Mouse (Mus musculus) intestine, postnatal 0 days (tissue): ENCODE data around the gene Slc44a4. TPM values are rescaled to one million over a fixed set of nuclear protein-coding genes. Genes with fewer than 3 reads are reported as not detected.

Experiments
- ATAC-seq: fragments of 200-750 bp; cut with Nextera tagmentation; 2 replicates; pipeline ENCODE4 v1.8.0; 2017; ENCODE audit warnings: mild to moderate bottlenecking, moderate TSS enrichment, moderate library complexity
- H3K27ac ChIP-seq: fragments of 300-500 bp; sonication (generic); 2 replicates; pipeline ENCODE4 v1.5.1; 2014; ENCODE audit warnings: mild to moderate bottlenecking, low read depth, low read length, moderate library complexity
- H3K27me3 ChIP-seq: fragments of 300-500 bp; sonication (generic); replicated peaks from 2 replicates; pipeline ENCODE4 v1.6.1; 2014; ENCODE audit warnings: low read length, mixed read lengths; ENCODE audit not compliant: control insufficient read depth, insufficient read depth
- H3K36me3 ChIP-seq: fragments of 300-500 bp; sonication (generic); 2 replicates; pipeline ENCODE4 v1.6.1; 2014; ENCODE audit warnings: mild to moderate bottlenecking, moderate library complexity; ENCODE audit not compliant: control insufficient read depth, insufficient read depth
- H3K4me1 ChIP-seq: fragments of 300-500 bp; sonication (generic); replicated peaks from 2 replicates; pipeline ENCODE4 v1.6.1; 2014; ENCODE audit warnings: antibody characterized with exemption, low read length, mixed read lengths; ENCODE audit not compliant: control insufficient read depth, insufficient read depth
- H3K4me2 ChIP-seq: fragments of 300-500 bp; sonication (generic); replicated peaks from 2 replicates; pipeline ENCODE4 v1.6.1; 2014; ENCODE audit warnings: low read depth, mild to moderate bottlenecking, moderate library complexity
- H3K4me3 ChIP-seq: fragments of 300-500 bp; sonication (generic); 2 replicates; pipeline ENCODE4 v1.5.1; 2014; ENCODE audit warnings: low read depth, low read length
- H3K9ac ChIP-seq: fragments of 300-500 bp; sonication (generic); 2 replicates; pipeline ENCODE4 v1.6.1; 2014; ENCODE audit warnings: mild to moderate bottlenecking, low read depth, low read length
- H3K9me3 ChIP-seq: fragments of 300-500 bp; sonication (generic); 2 replicates; pipeline ENCODE4 v1.6.1; 2016; ENCODE audit warnings: mixed run types; ENCODE audit not compliant: control insufficient read depth
- CTCF ChIP-seq: sonication (generic); IDR thresholded peaks from 2 replicates; pipeline ENCODE4 v1.5.1; 2016; ENCODE audit warnings: low read depth, mild to moderate bottlenecking, control low read depth, antibody characterized with exemption, moderate library complexity
- WGBS: fragments of 180-500 bp; shearing (Covaris S2); extraction: QIAGEN DNeasy Blood & Tissue Kit; methylation state at CpG from one replicate; pipeline ENCODE4 v1.1.7; 2014; 5-methylcytosine and 5-hydroxymethylcytosine counted together
- polyA plus RNA-seq: library from polyadenylated mRNA; unstranded; fragments of >200 nt; fragmentation: Nextera tagmentation; extraction: Ambion mirVana; gene quantifications from 2 replicates; pipeline ENCODE4 v1.2.1, GENCODE M21; 2015

Gene Slc44a4
- polyA plus RNA-seq = 119 and 128 TPM in 2 replicates

GRCm38 (mm10) chr17:34913930-34914665, at the start of gene Slc44a4:
Gene Slc44a4 (plus strand): TSS chr17:34914466.
- peaks cover 4% of the 10 kb centered on the region; the same call in 1 of the 2 replicates for H3K4me1 ChIP-seq
- peak within 1 kb of the TSS; percentile 69 for H3K4me2 ChIP-seq
- H3K27me3 ChIP-seq = no peaks in the 10 kb centered on the region
- 18% methylated on average over 18 of the region's 18 CpGs for WGBS
- H3K4me3 ChIP-seq = peak within 1 kb of the TSS; percentile 43
- peak within 1 kb of the TSS; percentile 87 for H3K27ac ChIP-seq
- H3K9me3 ChIP-seq = no peaks in the 10 kb centered on the region
- peak; percentile 19; the same call in 1 of the 2 replicates for ATAC-seq
- peaks cover 45% of the 10 kb centered on the region for H3K36me3 ChIP-seq
- peak within 1 kb of the TSS; percentile 66 for H3K9ac ChIP-seq
- no peak for TF ChIP-seq CTCF

GRCm38 (mm10) chr17:34865981-34866380, 48.3 kb upstream of the Slc44a4 start:
- Histone ChIP-seq H3K9me3 (no peaks in the 10 kb centered on the region), H3K27ac (no peak overlapping the region), H3K4me2 (no peak overlapping the region), H3K27me3 (no peaks in the 10 kb centered on the region), H3K9ac (no peak overlapping the region), H3K36me3 (no peaks in the 10 kb centered on the region), H3K4me3 (no peak overlapping the region), H3K4me1 (no peaks in the 10 kb centered on the region)
- TF ChIP-seq CTCF = no peak
- WGBS = 32% methylated on average over 7 of the region's 7 CpGs
- no peak for ATAC-seq

GRCm38 (mm10) chr17:34874321-34874720, 39.9 kb upstream of the Slc44a4 start:
- Histone ChIP-seq H3K4me2 (no peak overlapping the region), H3K9ac (no peak overlapping the region), H3K27ac (no peak overlapping the region), H3K27me3 (no peaks in the 10 kb centered on the region), H3K4me3 (no peak overlapping the region), H3K9me3 (no peaks in the 10 kb centered on the region), H3K4me1 (no peaks in the 10 kb centered on the region), H3K36me3 (no peaks in the 10 kb centered on the region)
- WGBS = 83% methylated on average over 6 of the region's 6 CpGs
- no peak for ATAC-seq
- TF ChIP-seq CTCF = no peak

DNA sequence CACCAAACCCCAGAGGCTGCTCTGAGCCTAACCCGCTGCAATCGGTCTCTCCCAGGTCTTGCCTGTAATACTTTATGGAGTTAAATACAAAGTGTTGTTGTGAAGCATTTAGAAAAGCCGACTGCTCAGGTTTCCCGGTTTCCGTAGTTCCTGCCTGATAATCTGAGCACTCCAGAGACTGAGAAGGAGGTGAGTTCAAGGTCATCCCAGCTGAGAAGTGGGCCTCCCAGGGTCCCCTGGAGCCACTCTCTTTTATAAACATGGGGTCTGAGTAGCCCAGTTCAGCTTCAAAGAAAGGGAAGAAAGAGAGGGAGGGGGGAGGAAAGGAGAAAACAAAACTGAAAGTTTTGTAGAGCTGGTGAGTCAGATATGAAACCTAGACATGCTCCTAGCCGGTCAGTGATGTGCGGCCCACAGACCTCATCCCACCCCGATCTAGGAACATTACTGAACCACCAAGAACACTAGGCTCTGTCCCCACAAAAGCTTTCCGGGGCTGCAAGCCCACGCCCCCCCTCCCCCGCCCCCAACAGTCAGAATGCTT, 34.9 kb upstream of the Slc44a4 start, which contains the start of gene Zbtb12:
TSS of gene Zbtb12 (plus strand) at position 148 of the 544 bp plus-strand sequence.
- ATAC-seq = no peak
- H3K4me1 ChIP-seq = no peaks in the 10 kb centered on the region; the same call in 1 of the 2 replicates
- H3K4me2 ChIP-seq = peak within 1 kb of the TSS; percentile 43
- H3K9me3 ChIP-seq = no peaks in the 10 kb centered on the region
- no peak for TF ChIP-seq CTCF
- H3K4me3 ChIP-seq = no peak within 1 kb of the TSS
- no peaks in the 10 kb centered on the region for H3K36me3 ChIP-seq
- WGBS = 51% methylated on average over 11 of the region's 11 CpGs
- no peaks in the 10 kb centered on the region for H3K27me3 ChIP-seq
- H3K9ac ChIP-seq = no peak within 1 kb of the TSS
- no peak within 1 kb of the TSS for H3K27ac ChIP-seq

GRCm38 (mm10) chr17:34881166-34881565, 33.1 kb upstream of the Slc44a4 start:
- Histone ChIP-seq H3K27me3 (no peaks in the 10 kb centered on the region), H3K36me3 (no peaks in the 10 kb centered on the region), H3K4me3 (no peak overlapping the region; the same call in 1 of the 2 replicates), H3K4me1 (no peaks in the 10 kb centered on the region; the same call in 1 of the 2 replicates), H3K9me3 (no peaks in the 10 kb centered on the region), H3K4me2 (peak overlapping the region; percentile 60), H3K27ac (peak overlapping the region; percentile 54; the same call in 1 of the 2 replicates), H3K9ac (peak overlapping the region; percentile 37; the same call in 1 of the 2 replicates)
- ATAC-seq = no peak
- TF ChIP-seq CTCF = no peak

DNA sequence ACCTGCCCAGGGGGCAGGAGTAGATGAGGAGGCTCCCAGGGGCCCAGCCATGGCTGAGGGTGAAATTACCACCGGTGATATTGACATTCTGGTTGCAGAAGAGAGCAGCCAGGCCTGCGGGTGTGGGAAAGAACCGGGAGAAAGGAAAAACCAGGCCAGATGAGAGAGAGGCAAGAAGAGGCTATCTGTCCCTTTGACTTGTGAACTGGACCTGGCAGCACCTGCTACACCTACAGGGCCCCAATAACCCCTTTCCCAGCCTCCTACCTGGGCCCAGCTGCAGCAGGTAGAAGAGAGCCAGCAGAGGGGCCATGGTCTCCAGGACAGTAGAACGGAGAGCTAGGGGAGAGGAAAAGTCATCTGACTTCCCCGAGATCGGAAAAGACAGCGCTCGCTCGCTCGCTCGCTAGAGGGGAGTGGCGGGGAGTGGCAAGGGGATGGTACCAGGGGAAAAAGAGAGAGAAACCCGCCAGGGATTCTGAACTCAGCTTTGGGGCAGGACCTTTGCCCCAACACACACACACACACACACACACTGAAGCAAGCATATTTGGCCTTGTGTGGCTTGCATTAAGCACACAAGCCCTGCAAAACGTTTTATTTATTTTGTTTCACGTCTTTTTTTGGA, 32.5 kb upstream of the Slc44a4 start, which contains the start of gene Gm20547:
TSS of gene Gm20547 (minus strand) at position 360 of the 628 bp plus-strand sequence.
- Histone ChIP-seq H3K27ac (peak within 1 kb of the TSS; percentile 54), H3K4me1 (no peaks in the 10 kb centered on the region; the same call in 1 of the 2 replicates), H3K27me3 (no peaks in the 10 kb centered on the region), H3K4me2 (peak within 1 kb of the TSS; percentile 60), H3K9me3 (no peaks in the 10 kb centered on the region), H3K4me3 (peak within 1 kb of the TSS; percentile 31), H3K9ac (peak within 1 kb of the TSS; percentile 37; the same call in 1 of the 2 replicates), H3K36me3 (no peaks in the 10 kb centered on the region)
- no peak for TF ChIP-seq CTCF
- ATAC-seq = peak; percentile 25; the same call in 1 of the 2 replicates
- 5% methylated on average over 15 of the region's 15 CpGs for WGBS
